Mouse (Mus musculus) spleen, adult 2 months (tissue): ENCODE measurements around the gene Asxl1.

ENCODE experiments used
- CTCF ChIP-seq: fragments of 200-500 bp; IDR thresholded peaks from 2 replicates; pipeline ENCODE4 v1.5.1; 2011; ENCODE audit warnings: mild to moderate bottlenecking, inconsistent platforms; ENCODE audit not compliant: insufficient read depth, insufficient read length, insufficient replicate concordance; ENCODE audit errors: extremely low read depth
- POLR2A ChIP-seq: fragments of 200-500 bp; IDR thresholded peaks from 2 replicates; pipeline ENCODE4 v1.6.1; 2011; ENCODE audit warnings: low read depth, low read length, inconsistent platforms

- no peak for TF ChIP-seq POLR2A
- no peak for TF ChIP-seq CTCF
These were observed 5.0 kb downstream of the Asxl1 start for GRCm38 (mm10) chr2:153350552-153351181.
